Mouse (Mus musculus) erythroblast, embryonic 14.5 days (primary cell): ENCODE measurements around the gene Ntrk3.

Source experiments
- GATA1 ChIP-seq: IDR thresholded peaks from 2 replicates; pipeline ENCODE4 v1.6.1; 2012; ENCODE audit warnings: low read length, inconsistent platforms, mixed read lengths
- TAL1 ChIP-seq: IDR thresholded peaks from 3 replicates; pipeline ENCODE4 v1.6.1; 2012; ENCODE audit warnings: low read length, inconsistent platforms, mixed read lengths

DNA sequence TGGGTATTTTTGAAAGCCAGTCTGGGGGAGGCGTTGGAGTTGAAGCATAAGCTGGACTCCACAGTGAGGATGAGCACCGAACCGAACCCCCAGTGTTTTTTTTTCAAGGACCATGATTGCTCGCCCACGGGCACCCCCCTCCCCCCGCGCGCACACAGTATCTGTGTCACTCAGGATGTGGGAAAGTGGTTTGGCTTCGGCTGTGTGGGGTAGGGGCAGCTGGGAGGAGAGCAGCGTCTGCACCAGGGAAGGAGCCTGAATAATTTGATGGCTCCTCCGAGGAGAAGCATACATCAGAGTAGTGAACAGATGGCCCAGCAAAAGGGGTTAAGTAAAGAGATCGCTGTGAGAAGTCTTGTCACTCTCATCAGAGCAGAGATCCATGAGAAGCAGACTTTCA is 139.7 kb downstream of the Ntrk3 start:
- no peak for TF ChIP-seq GATA1
- no peak for TF ChIP-seq TAL1
